Mouse (Mus musculus) liver, postnatal 0 days (tissue): ENCODE data around the gene Uqcrc1. TPM values are rescaled to one million over a fixed set of nuclear protein-coding genes. Genes with fewer than 3 reads are reported as not detected.

Experiments used
- ATAC-seq: fragments of 200-750 bp; cut with Nextera tagmentation; 2 replicates; pipeline ENCODE4 v1.8.0; 2017; ENCODE audit warnings: mild to moderate bottlenecking, moderate library complexity
- DNase-seq: peaks from one replicate; pipeline ENCODE4 v3.0.0-alpha.2; 2016
- H3K27ac ChIP-seq: fragments of 300-500 bp; sonication (generic); 2 replicates; pipeline ENCODE4 v1.5.1; 2014; ENCODE audit warnings: antibody characterized with exemption, moderate library complexity, mild to moderate bottlenecking, low read depth
- H3K27me3 ChIP-seq: fragments of 300-500 bp; sonication (generic); 2 replicates; pipeline ENCODE4 v1.6.1; 2014; ENCODE audit warnings: low read length, control low read depth, mixed read lengths; ENCODE audit not compliant: insufficient read depth
- H3K36me3 ChIP-seq: fragments of 300-500 bp; sonication (generic); replicated peaks from 2 replicates; pipeline ENCODE4 v1.6.1; 2014; ENCODE audit warnings: mild to moderate bottlenecking, control low read depth, low read length, moderate library complexity, mixed read lengths; ENCODE audit not compliant: insufficient read depth
- H3K4me1 ChIP-seq: fragments of 300-500 bp; sonication (generic); 2 replicates; pipeline ENCODE4 v1.6.1; 2014; ENCODE audit warnings: antibody characterized with exemption, mild to moderate bottlenecking, control low read depth; ENCODE audit not compliant: insufficient read depth
- H3K4me2 ChIP-seq: fragments of 300-500 bp; sonication (generic); 2 replicates; pipeline ENCODE4 v1.6.1; 2014; ENCODE audit warnings: low read depth, mild to moderate bottlenecking, low read length, moderate library complexity, mixed read lengths
- H3K4me3 ChIP-seq: fragments of 300-500 bp; sonication (generic); 2 replicates; pipeline ENCODE4 v1.5.1; 2014; ENCODE audit warnings: low read depth, low read length
- H3K9ac ChIP-seq: fragments of 300-500 bp; sonication (generic); replicated peaks from 2 replicates; pipeline ENCODE4 v1.6.1; 2014; ENCODE audit warnings: mild to moderate bottlenecking, moderate library complexity
- H3K9me3 ChIP-seq: fragments of 300-500 bp; sonication (generic); 2 replicates; pipeline ENCODE4 v1.6.1; 2016; ENCODE audit warnings: mild to moderate bottlenecking, control low read depth, low read length, mixed read lengths
- CTCF ChIP-seq: sonication (generic); IDR thresholded peaks from 2 replicates; pipeline ENCODE4 v1.5.1; 2016; ENCODE audit warnings: antibody characterized with exemption, low read depth
- EP300 ChIP-seq: IDR thresholded peaks from 2 replicates; pipeline ENCODE4 v1.6.1; 2016; ENCODE audit warnings: antibody characterized with exemption, low read depth, mild to moderate bottlenecking
- WGBS: fragments of 180-500 bp; shearing (Covaris S2); extraction: QIAGEN DNeasy Blood & Tissue Kit; methylation state at CpG from one replicate; pipeline ENCODE4 v1.1.7; 2014; ENCODE audit not compliant: insufficient replicate concordance; 5-methylcytosine and 5-hydroxymethylcytosine counted together
- polyA plus RNA-seq: library from polyadenylated mRNA; unstranded; fragments of >200 nt; fragmentation: Nextera tagmentation; extraction: Ambion mirVana; gene quantifications from 2 replicates; pipeline ENCODE4 v1.2.1, GENCODE M21; 2015

Uqcrc1 gene
- 333 and 345 TPM in 2 replicates for polyA plus RNA-seq

- peak within 1 kb of the TSS; percentile 84 for H3K4me2 ChIP-seq
- H3K27ac ChIP-seq = peak within 1 kb of the TSS; percentile 71
- peaks cover 31% of the 10 kb centered on the region for H3K36me3 ChIP-seq
- peak within 1 kb of the TSS; percentile 82 for H3K4me3 ChIP-seq
- H3K27me3 ChIP-seq = no peaks in the 10 kb centered on the region
- peak; percentile 97 for DNase-seq
- H3K4me1 ChIP-seq = no peaks in the 10 kb centered on the region
- TF ChIP-seq EP300 (no peak), CTCF (peak; percentile 99)
- no peaks in the 10 kb centered on the region for H3K9me3 ChIP-seq
- peak; percentile 90 for ATAC-seq
- under 1% methylated on average over 58 of the region's 58 CpGs for WGBS
- peak within 1 kb of the TSS; percentile 90 for H3K9ac ChIP-seq
Measured at GRCm38 (mm10) chr9:108936418-108937364, at the start of gene Uqcrc1. Gene Uqcrc1 (plus strand): TSS chr9:108936633.

GRCm38 (mm10) chr9:108912308-108912707 lies 24.1 kb upstream of the Uqcrc1 start:
- Histone ChIP-seq H3K27me3 (no peaks in the 10 kb centered on the region), H3K9me3 (no peaks in the 10 kb centered on the region), H3K4me2 (no peak overlapping the region), H3K27ac (no peak overlapping the region), H3K4me3 (no peak overlapping the region), H3K36me3 (no peaks in the 10 kb centered on the region), H3K4me1 (no peaks in the 10 kb centered on the region), H3K9ac (no peak overlapping the region)
- 0 out of 2 replicates have a peak, but pooled peaks have one; percentile 21 for ATAC-seq
- no peak for DNase-seq
- WGBS = 58% methylated on average over 6 of the region's 6 CpGs
- TF ChIP-seq EP300 = no peak

- H3K27ac ChIP-seq = no peak overlapping the region
- H3K4me1 ChIP-seq = no peaks in the 10 kb centered on the region
- no peak for ATAC-seq
- no peak overlapping the region for H3K4me3 ChIP-seq
- H3K27me3 ChIP-seq = no peaks in the 10 kb centered on the region
- no peak overlapping the region for H3K4me2 ChIP-seq
- 80% methylated on average over 7 of the region's 7 CpGs for WGBS
- H3K36me3 ChIP-seq = no peaks in the 10 kb centered on the region
- TF ChIP-seq CTCF (no peak), EP300 (no peak)
- no peaks in the 10 kb centered on the region for H3K9me3 ChIP-seq
- H3K9ac ChIP-seq = no peak overlapping the region
- DNase-seq = no peak
Measured at GRCm38 (mm10) chr9:108913161-108913560, 23.3 kb upstream of the Uqcrc1 start.

- 73% methylated on average over 10 of the region's 10 CpGs for WGBS
- no peak overlapping the region for H3K27ac ChIP-seq
- DNase-seq (no peak), ATAC-seq (no peak)
- no peak overlapping the region for H3K4me2 ChIP-seq
- H3K4me3 ChIP-seq = no peak overlapping the region
- TF ChIP-seq EP300 = no peak
- TF ChIP-seq CTCF = no peak
- no peaks in the 10 kb centered on the region for H3K4me1 ChIP-seq
- no peak overlapping the region for H3K9ac ChIP-seq
- no peaks in the 10 kb centered on the region for H3K36me3 ChIP-seq
- no peaks in the 10 kb centered on the region for H3K27me3 ChIP-seq
- H3K9me3 ChIP-seq = no peaks in the 10 kb centered on the region
Measured at GRCm38 (mm10) chr9:108913621-108914020, 22.8 kb upstream of the Uqcrc1 start.

GRCm38 (mm10) chr9:108914491-108914890 lies 21.9 kb upstream of the Uqcrc1 start, which contains the start of gene Tmem89:
Gene Tmem89 (plus strand): TSS chr9:108914619.
- Histone ChIP-seq H3K9me3 (no peaks in the 10 kb centered on the region), H3K4me2 (no peak within 1 kb of the TSS), H3K36me3 (no peaks in the 10 kb centered on the region), H3K4me3 (no peak within 1 kb of the TSS), H3K27me3 (no peaks in the 10 kb centered on the region), H3K9ac (no peak within 1 kb of the TSS), H3K4me1 (no peaks in the 10 kb centered on the region), H3K27ac (no peak within 1 kb of the TSS)
- TF ChIP-seq CTCF (no peak), EP300 (no peak)
- ATAC-seq (no peak), DNase-seq (no peak)
- 82% methylated on average over 6 of the region's 6 CpGs for WGBS

- H3K4me3 ChIP-seq = no peak overlapping the region
- no peak for DNase-seq
- H3K27ac ChIP-seq = no peak overlapping the region
- TF ChIP-seq EP300 = no peak
- no peak for TF ChIP-seq CTCF
- H3K4me1 ChIP-seq = no peaks in the 10 kb centered on the region
- ATAC-seq = no peak; the same call in 1 of the 2 replicates
- WGBS = 46% methylated on average over 8 of the region's 8 CpGs
- H3K9ac ChIP-seq = no peak overlapping the region
- no peaks in the 10 kb centered on the region for H3K9me3 ChIP-seq
- H3K4me2 ChIP-seq = no peak overlapping the region
- no peaks in the 10 kb centered on the region for H3K36me3 ChIP-seq
- H3K27me3 ChIP-seq = no peaks in the 10 kb centered on the region
Measured at GRCm38 (mm10) chr9:108925897-108926296, 10.5 kb upstream of the Uqcrc1 start.
